Mouse (Mus musculus): Measurements from ENCODE around the gene Ctla2a. TPM values are rescaled to one million over a fixed set of nuclear protein-coding genes. Genes with fewer than 3 reads are reported as not detected.

Gene Ctla2a
- polyA plus RNA-seq, 1 experiment = 13.4 TPM

DNA sequence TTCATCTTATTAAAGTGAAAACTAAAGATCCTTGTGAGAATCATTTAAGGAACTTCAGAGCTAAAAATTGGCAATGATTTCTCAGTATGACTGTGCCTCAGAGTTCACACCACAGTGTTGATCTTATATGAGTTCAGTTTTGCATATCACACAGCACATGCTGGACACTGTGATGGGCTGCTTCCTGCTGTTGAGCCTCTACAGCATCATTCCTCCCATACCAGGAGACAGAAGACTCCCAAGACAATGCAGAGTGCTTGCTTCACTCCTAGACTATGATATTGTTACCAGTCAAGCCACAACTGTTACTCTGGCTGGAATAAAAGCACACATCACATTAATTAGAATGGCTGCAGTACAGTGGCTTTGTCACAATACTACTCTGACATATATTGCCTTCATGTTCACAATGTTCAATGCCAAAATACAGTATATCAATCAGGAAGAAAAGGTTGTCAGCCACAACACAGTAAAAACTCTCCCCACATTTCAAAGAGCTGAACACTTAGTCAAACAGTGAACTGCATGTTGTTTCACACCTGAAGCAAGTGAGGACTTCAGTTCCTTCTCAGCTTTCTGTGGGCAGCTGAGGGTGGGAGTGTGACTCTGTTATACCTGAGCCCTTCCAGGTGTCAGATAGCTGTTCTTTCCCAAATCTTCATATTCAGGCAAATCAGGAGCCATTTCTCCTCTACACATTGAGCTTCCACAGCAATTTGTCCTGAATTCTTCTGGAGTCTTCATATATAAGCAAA, 40.8 kb downstream of the Ctla2a start:
- no peak overlapping the region for H3K4me3 ChIP-seq (ENCODE audit: extremely low read depth, insufficient read depth, insufficient read length)
- DNase-seq (ENCODE audit: low read depth in 1 of 2, low spot score in 2 of 2) = no peak
- no peaks in the 10 kb centered on the region for H3K27me3 ChIP-seq (ENCODE audit: control insufficient read depth, insufficient read depth, low read length)
- no peaks in the 10 kb centered on the region for H3K4me1 ChIP-seq (ENCODE audit: control insufficient read depth, insufficient read depth, insufficient read length)
- H3K36me3 ChIP-seq (ENCODE audit: control insufficient read depth, insufficient read depth, low read length) = no peaks in the 10 kb centered on the region
- H3K27ac ChIP-seq (ENCODE audit: insufficient read depth, low read length) = no peak overlapping the region
- TF ChIP-seq POLR2A (IDR thresholded peaks at IDR 0.05; ENCODE audit: low read depth, low read length) (no peak), CTCF (IDR thresholded peaks at IDR 0.05; ENCODE audit: extremely low read depth, insufficient read depth, insufficient read length, insufficient replicate concordance) (no peak)

- Histone ChIP-seq H3K4me3 (ENCODE audit: extremely low read depth, insufficient read depth, insufficient read length) (no peak overlapping the region), H3K27ac (ENCODE audit: insufficient read depth, low read length) (no peak overlapping the region), H3K4me1 (ENCODE audit: control insufficient read depth, insufficient read depth, insufficient read length) (no peaks in the 10 kb centered on the region), H3K27me3 (ENCODE audit: control insufficient read depth, insufficient read depth, low read length) (no peaks in the 10 kb centered on the region), H3K36me3 (ENCODE audit: control insufficient read depth, insufficient read depth, low read length) (no peaks in the 10 kb centered on the region)
- no peak for TF ChIP-seq CTCF (IDR thresholded peaks at IDR 0.05; ENCODE audit: extremely low read depth, insufficient read depth, insufficient read length, insufficient replicate concordance)
- TF ChIP-seq POLR2A (IDR thresholded peaks at IDR 0.05; ENCODE audit: low read depth, low read length) = no peak
- 63% methylated on average over 1 of the region's 1 CpGs for WGBS
- DNase-seq (ENCODE audit: low read depth in 1 of 2, low spot score in 2 of 2) = no peak
These were observed 44.1 kb downstream of the Ctla2a start for GRCm38 (mm10) chr13:60892301-60892700.

Other genes with a start within 250 kb of the Ctla2a start
- not detected in 2 replicates for gene BC051665, start 150.3 kb downstream of the Ctla2a start, polyA plus RNA-seq (2012; rRNA removed)
- not detected in 2 replicates for gene Ctsll3, start 133.8 kb downstream of the Ctla2a start, polyA plus RNA-seq (2012; rRNA removed)
- 0.20 and 0.68 TPM in 2 replicates for gene 4930486L24Rik, start 72.2 kb downstream of the Ctla2a start, polyA plus RNA-seq (2012; rRNA removed)
- gene Gm49392, start 39.7 kb downstream of the Ctla2a start, polyA plus RNA-seq (2012; rRNA removed) = 0.25 and 0.42 TPM in 2 replicates
- 2.2 and 2.8 TPM in 2 replicates for gene Ctla2b, start 39.2 kb downstream of the Ctla2a start, polyA plus RNA-seq (2012; rRNA removed)
- not detected in 2 replicates for gene Tpbpb, start 31.7 kb downstream of the Ctla2a start, polyA plus RNA-seq (2012; rRNA removed)
- gene Gm49393, start 1.0 kb downstream of the Ctla2a start, polyA plus RNA-seq (2012; rRNA removed) = not detected in 2 replicates
- gene Gm49391, start 54 bp downstream of the Ctla2a start, polyA plus RNA-seq (2012; rRNA removed) = 1.4 and 2.3 TPM in 2 replicates
- not detected in 2 replicates for gene Tpbpa, start 5.4 kb upstream of the Ctla2a start, polyA plus RNA-seq (2012; rRNA removed)
- gene Ctsj, start 69.3 kb upstream of the Ctla2a start, polyA plus RNA-seq (2012; rRNA removed) = not detected in 2 replicates
- gene Ctsq, start 104.0 kb upstream of the Ctla2a start, polyA plus RNA-seq (2012; rRNA removed) = not detected in 2 replicates
- not detected in 2 replicates for gene Ctsr, start 227.6 kb upstream of the Ctla2a start, polyA plus RNA-seq (2012; rRNA removed)

All from spleen, adult 2 months (tissue).